Mouse (Mus musculus): Measurements from ENCODE around the gene Evi5.

The Evi5 gene

GRCm38 (mm10) chr5:107703207-107703763 is 171.6 kb downstream of the Evi5 start:
- DNase-seq: no peak

GRCm38 (mm10) chr5:107701658-107702057 is 173.2 kb downstream of the Evi5 start:
- DNase-seq: no peak

GRCm38 (mm10) chr5:107700873-107701272 is 174.0 kb downstream of the Evi5 start:
- DNase-seq: no peak

- no peak for DNase-seq
Measured at GRCm38 (mm10) chr5:107698888-107699287, 176.0 kb downstream of the Evi5 start.

GRCm38 (mm10) chr5:107695019-107695418 is 179.9 kb downstream of the Evi5 start:
- DNase-seq: no peak

All from cerebellum, postnatal 36 days (tissue).